Mouse (Mus musculus) layer of hippocampus, postnatal 10 days (tissue): ENCODE data around the gene Tulp1. TPM values are rescaled to one million over a fixed set of nuclear protein-coding genes. Genes with fewer than 3 reads are reported as not detected.
"Not testable (repeated sequence)": the region's sequence is repeated elsewhere in the genome, so short reads cannot be mapped to it uniquely, and the experiment has no call there.

Experiments
- DNase-seq, 2 experiments: peaks; one replicate each; pipeline ENCODE4 v3.0.0; 2021; ENCODE audit warnings: low spot score in 2 of 2
- long read RNA-seq: library from polyadenylated mRNA; stranded (forward); transcript quantifications from one replicate; pipeline ENCODE4 v2.0.0, GENCODE M21; 2023
- total RNA-seq, 2 experiments: library from RNA; stranded (reverse); gene quantifications; 2 replicates each; pipeline ENCODE4 v1.2.3; 2021

Gene Tulp1
- under 1 TPM in 1 of 2 experiments, not detected in 1; 0.41 TPM for total RNA-seq
- long read RNA-seq, result 0 reads

GRCm38 (mm10) chr17:28365122-28365521, at the start of gene Tulp1:
Gene Tulp1 (minus strand): TSS chr17:28365222.
- no peak for DNase-seq

- DNase-seq, result no peak
These were observed 46.4 kb upstream of the Tulp1 start for GRCm38 (mm10) chr17:28411381-28411960.

GRCm38 (mm10) chr17:28410731-28411130, 45.7 kb upstream of the Tulp1 start:
- no peak for DNase-seq

GRCm38 (mm10) chr17:28408251-28408918, 43.4 kb upstream of the Tulp1 start:
- DNase-seq, result no peak

- peak; percentile 86 to 87 for DNase-seq
These were observed 42.6 kb upstream of the Tulp1 start for GRCm38 (mm10) chr17:28407418-28408250.

- peak in 1 of 2 experiments; percentile 51 for DNase-seq
These were observed 41.4 kb upstream of the Tulp1 start for GRCm38 (mm10) chr17:28406471-28406870.

GRCm38 (mm10) chr17:28404745-28405144, 39.7 kb upstream of the Tulp1 start:
- DNase-seq, result not testable (repeated sequence)

GRCm38 (mm10) chr17:28404301-28404700, 39.3 kb upstream of the Tulp1 start:
- DNase-seq, result no peak

- DNase-seq, result no peak
These were observed 30.0 kb upstream of the Tulp1 start for GRCm38 (mm10) chr17:28394994-28395393.

- no peak for DNase-seq
These were observed 29.2 kb upstream of the Tulp1 start for GRCm38 (mm10) chr17:28394051-28394765.

- DNase-seq, result no peak
These were observed 26.8 kb upstream of the Tulp1 start for GRCm38 (mm10) chr17:28391568-28392432.

- no peak for DNase-seq
These were observed 23.5 kb upstream of the Tulp1 start for GRCm38 (mm10) chr17:28388534-28388933.

GRCm38 (mm10) chr17:28386150-28386905, 21.3 kb upstream of the Tulp1 start:
- DNase-seq, result peak; percentile 84 to 85

GRCm38 (mm10) chr17:28384298-28384697, 19.3 kb upstream of the Tulp1 start:
- DNase-seq, result no peak

- DNase-seq, result no peak
These were observed 15.2 kb upstream of the Tulp1 start for GRCm38 (mm10) chr17:28380255-28380654.

- DNase-seq, result no peak
These were observed 10.6 kb upstream of the Tulp1 start for GRCm38 (mm10) chr17:28375592-28376061.

GRCm38 (mm10) chr17:28374494-28374893, 9.5 kb upstream of the Tulp1 start:
- DNase-seq, result no peak

GRCm38 (mm10) chr17:28373821-28374220, 8.8 kb upstream of the Tulp1 start:
- DNase-seq, result peak; percentile 55 to 56

- DNase-seq, result no peak
These were observed 6.9 kb upstream of the Tulp1 start for GRCm38 (mm10) chr17:28371941-28372340.
